Mouse (Mus musculus) CH12F3 (cell line): Measurements from ENCODE around the gene Zbtb9.
"Not testable (repeated sequence)": the region's sequence is repeated elsewhere in the genome, so short reads cannot be mapped to it uniquely, and the experiment has no call there.

ENCODE experiments used
- in situ Hi-C: fragments of 300-500 bp; cut with MboI; formaldehyde crosslinking; loops from 2 replicates; pipeline ENCODE4 v1.14.3; 2020; ENCODE audit warnings: low sequenced_read_pairs

Zbtb9 gene

DNA sequence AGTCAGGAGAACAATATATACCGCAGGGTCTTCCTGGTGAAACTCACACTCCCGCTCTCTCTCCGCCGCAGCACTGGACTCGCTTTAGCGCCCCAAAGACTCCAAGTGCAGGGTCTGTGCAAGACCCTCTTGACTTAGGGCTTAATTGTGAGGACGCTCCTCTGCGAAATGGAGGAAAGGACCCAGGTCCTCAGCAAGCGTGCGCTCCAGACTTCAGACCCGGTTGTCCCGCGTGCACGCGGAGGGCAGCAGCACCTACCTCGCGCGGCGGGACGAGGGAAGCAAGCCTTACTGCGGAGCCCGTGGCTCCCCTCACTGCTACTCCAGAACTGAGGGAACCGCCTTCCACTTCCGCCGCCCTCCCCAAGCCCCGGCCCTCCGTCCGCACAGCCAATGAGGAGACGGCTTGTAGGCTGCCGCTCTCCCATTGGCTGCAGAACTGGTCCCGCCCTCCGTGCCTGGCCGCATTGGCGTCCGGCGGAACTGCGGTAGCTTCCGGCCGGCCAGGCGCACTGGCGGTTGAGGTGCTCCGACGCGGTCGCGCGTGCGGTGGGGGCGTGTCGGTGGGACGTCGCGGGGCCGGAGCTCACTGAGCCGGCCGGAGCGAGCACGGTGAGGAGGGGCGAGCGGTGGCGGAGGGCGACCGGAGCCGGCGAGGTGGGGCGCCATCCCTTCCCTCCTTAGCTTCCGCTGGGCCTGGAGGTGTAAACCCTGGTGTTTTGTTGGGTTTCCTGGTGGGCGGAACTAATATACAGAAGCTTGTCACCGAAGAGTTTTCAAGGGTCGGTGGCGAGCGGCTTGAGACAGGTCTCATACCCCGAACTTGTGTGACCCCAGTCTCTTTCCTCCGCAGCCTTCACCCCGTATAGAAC is at the start of gene Zbtb9:
Gene Zbtb9, plus strand, starts transcription at position 465 of the 872 bp plus-strand sequence.
- in situ Hi-C loops = no loop called here

GRCm38 (mm10) chr17:26925414-26925813 is 47.6 kb upstream of the Zbtb9 start:
- in situ Hi-C loops = not testable (repeated sequence)

GRCm38 (mm10) chr17:26931795-26932194 is 41.2 kb upstream of the Zbtb9 start:
- in situ Hi-C loops = not testable (repeated sequence)

GRCm38 (mm10) chr17:26932839-26933398 is 40.0 kb upstream of the Zbtb9 start, which contains the start of gene Phf1:
Phf1 (plus strand) TSS chr17:26933052.
- in situ Hi-C loops = no loop called here

GRCm38 (mm10) chr17:26933419-26933818 is 39.5 kb upstream of the Zbtb9 start:
- in situ Hi-C loops = no loop called here

DNA sequence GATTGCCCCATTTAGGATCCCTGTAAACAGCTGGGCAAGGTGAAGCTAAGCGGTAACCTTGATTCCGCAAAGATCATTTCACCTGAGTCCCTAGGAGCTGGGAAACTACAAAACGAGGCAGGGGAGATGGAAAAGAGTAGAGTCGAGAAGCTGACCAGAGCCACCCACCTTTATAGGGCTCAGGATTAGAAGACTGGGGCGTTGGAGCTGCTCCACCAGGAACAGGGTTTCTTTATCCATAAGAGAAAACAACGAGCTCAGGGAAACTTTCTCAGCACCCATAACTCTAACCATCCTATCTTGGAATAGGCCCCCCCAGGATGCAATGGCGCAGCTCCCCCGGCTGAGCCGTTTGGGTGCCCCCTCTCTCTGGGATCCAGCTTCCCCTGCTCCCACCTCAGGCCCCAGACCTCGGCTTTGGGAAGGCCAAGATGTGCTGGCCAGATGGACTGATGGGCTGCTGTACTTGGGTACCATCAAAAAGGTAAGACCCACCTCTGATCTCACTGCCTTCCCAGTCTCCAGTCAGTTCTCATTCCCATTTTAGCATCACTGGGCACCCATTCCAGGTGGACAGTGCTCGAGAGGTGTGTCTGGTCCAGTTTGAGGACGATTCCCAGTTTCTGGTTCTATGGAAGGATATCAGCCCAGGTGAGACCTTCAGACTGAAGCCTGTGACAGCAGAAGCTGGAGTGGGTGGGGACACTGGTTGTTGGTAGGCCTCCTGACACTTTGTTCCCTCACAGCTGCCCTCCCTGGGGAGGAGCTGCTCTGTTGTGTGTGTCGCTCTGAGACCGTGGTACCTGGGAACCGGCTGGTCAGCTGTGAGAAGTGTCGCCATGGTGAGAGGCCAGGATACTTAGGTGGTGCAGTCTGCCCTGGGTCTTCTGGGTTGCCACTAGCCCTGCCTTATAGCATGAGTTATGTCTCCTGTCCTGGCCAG is 38.8 kb upstream of the Zbtb9 start:
- in situ Hi-C loops = no loop called here

- in situ Hi-C loops = no loop called here
These were observed 37.9 kb upstream of the Zbtb9 start for GRCm38 (mm10) chr17:26935027-26935426.

GRCm38 (mm10) chr17:26936453-26936852 is 36.5 kb upstream of the Zbtb9 start:
- in situ Hi-C loops = no loop called here

- in situ Hi-C loops = no loop called here
These were observed 35.9 kb upstream of the Zbtb9 start for GRCm38 (mm10) chr17:26936921-26937695.

- in situ Hi-C loops = no loop called here
These were observed 34.9 kb upstream of the Zbtb9 start for GRCm38 (mm10) chr17:26937883-26938695.

DNA sequence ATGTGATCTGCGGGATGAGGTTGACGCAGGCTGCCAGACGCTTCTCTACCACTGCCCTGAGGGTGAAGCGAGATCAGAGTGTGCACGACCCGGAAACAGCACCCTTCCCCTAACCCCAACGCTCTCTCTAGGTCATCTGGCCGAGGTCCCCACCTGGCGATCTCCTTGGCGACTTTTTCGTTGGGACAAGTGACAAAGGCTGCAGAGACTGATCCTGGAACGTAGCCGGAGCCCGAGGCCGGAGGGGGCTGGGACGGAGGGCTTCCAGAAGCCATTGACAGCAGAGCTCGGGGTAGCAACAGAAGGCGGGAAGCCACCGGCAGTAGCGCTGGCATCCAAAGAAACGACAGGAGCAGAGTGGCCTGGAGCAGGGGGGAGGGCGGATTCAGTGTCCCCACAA is 34.2 kb upstream of the Zbtb9 start:
- in situ Hi-C loops = no loop called here

DNA sequence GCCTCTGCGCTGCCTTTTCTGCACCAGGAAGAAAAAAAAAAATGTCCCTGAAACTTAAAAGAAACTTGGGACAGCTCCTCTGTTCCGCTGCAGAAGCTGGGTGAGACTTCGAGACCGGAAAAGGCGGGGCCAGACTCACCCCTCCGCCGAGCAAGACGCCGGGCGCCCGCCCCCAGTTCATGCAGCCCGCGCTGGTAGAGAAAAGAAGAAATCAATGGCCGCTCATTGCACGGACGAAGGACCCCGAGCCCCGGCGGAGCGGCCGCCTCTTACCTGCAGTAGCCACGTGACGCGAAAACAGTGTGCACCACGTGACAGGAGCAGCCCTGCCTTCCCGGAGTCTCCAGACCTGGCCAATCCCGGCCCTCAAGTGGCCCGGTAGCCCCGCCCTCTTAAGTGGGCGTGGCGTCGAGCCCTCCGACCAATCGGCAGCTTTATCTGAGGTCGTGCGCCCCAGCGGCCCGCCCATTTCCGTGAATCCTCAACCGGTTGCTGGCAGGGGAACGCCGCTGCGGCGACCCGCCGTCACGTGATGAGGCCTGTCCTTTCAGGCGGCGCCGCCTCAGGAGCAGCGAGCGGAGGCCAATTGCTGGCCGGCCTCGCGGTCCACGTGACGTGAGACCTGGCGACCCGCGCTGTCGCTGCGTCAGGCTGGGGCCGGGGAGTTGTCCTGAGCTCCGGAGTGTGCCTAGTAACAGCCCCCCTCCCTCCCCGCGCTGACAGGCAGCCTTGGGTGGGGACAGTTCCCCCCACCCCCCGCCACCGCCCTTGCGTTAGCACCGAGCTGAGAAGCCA is 33.6 kb upstream of the Zbtb9 start, which contains the start of gene Cuta:
Gene Cuta, minus strand, starts transcription at position 392 of the 795 bp plus-strand sequence.
- in situ Hi-C loops = no loop called here

- in situ Hi-C loops = no loop called here
These were observed 33.0 kb upstream of the Zbtb9 start for GRCm38 (mm10) chr17:26939973-26940300.

DNA sequence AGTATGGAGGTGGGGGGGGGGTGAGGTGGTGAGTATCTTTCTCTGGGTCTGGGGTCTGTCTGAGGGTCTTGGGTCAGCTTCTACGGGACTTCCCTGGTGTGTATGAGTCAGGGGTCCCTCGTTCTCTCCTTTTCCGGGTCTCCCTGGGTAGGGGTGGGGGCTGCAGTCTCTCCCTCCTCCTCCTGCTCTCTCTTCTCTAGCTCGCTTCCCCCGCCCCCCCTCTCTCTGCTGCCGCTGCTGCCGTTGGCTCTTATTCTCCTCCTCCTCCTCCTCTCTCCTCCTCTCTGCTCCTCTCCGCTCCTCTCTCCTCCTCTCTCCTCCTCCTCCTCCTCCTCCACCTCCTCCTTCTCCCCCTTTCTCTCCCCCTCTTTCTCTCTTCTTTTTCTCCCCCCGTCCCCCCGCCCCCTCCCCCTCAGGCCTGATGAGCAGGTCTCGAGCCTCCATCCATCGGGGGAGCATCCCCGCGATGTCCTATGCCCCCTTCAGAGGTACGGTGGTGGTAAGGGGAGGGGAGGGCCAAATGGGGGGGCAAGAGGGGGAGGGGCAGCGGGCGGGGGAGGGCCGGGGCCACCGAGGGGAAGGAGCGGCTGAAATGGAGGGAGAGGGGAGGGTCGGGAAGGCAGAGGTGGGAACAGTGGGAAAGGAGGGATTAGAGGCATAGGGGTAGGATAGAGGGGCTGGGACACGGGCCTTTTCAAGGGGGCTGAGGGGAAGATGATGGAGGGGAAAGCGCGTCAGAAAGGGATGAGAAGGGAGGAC is 31.8 kb upstream of the Zbtb9 start, which contains the start of gene Syngap1:
Gene Syngap1, plus strand, starts transcription at position 223 of the 759 bp plus-strand sequence.
- in situ Hi-C loops = no loop called here

GRCm38 (mm10) chr17:26941841-26942570 is 31.0 kb upstream of the Zbtb9 start:
- in situ Hi-C loops = no loop called here

DNA sequence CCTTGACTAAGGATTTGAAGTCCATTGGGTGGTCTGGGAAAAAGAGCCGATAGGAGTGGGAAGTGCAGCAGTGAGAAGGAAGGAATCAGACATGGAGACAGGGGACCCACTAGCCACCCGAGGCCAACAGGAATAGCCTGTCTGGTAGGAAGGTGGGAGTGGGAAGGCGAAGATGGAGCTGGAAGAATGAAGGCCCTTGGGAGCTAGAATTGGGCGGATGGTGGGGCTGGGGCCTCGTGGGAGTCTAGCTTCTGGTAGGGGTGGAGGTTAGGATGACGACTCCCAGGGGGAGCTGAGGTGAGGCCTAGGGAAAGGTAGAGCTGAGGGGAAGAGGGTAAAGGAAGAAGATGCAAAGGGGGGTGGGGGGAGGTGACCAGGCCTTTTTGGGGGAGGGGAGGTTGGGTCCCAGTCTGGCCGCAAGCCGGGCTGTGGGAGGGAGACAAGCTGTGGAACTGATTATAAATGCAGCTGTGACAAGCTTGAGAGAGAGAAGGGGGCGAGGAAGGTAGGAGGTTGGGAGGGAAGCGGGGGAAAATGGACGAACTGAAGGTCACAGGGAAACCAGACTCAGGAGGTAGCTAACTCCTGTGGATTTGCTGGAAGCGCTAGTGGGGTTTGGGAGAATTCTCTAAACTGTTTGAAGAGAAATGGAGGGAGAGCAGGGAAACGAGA is 27.0 kb upstream of the Zbtb9 start:
- in situ Hi-C loops = no loop called here

- in situ Hi-C loops = no loop called here
These were observed 26.4 kb upstream of the Zbtb9 start for GRCm38 (mm10) chr17:26946567-26946966.
